Mouse (Mus musculus): Measurements from ENCODE around the gene Fbxl18. TPM values are rescaled to one million over a fixed set of nuclear protein-coding genes. Genes with fewer than 3 reads are reported as not detected.

The Fbxl18 gene
- polyA plus RNA-seq, 1 experiment, result 8.9 TPM

DNA sequence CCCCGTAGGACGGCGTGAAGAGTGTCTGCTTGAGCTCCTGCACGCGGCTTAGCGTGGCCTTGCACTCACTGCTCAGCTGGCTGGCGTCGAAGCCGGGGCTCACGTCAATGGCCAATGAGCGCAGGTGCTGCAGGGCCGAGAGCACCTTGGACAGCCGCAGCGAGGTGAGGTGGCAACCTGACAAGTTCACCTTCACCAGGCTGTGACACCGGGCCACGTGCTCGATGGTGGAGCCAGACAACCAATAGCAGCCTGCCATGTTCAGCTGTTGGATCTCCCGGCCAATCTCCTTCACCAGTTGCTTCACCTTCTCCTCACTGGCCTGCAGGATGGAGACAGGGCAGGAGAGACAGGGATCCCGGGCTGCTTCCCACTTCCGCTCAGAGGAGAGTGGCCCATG is 8.5 kb downstream of the Fbxl18 start:
- Histone ChIP-seq H3K27me3 (ENCODE audit: control insufficient read depth, insufficient read depth, low read length) (no peaks in the 10 kb centered on the region), H3K36me3 (ENCODE audit: control insufficient read depth, insufficient read depth, low read length) (peaks cover 2% of the 10 kb centered on the region; the same call in 1 of the 2 replicates), H3K27ac (ENCODE audit: control insufficient read depth, insufficient read depth, low read depth, low read length) (no peak overlapping the region), H3K4me3 (ENCODE audit: control insufficient read depth, low read depth, low read length) (no peak overlapping the region), H3K4me1 (ENCODE audit: control insufficient read depth, insufficient read depth, low read length) (no peaks in the 10 kb centered on the region; the same call in 1 of the 2 replicates)
- no peak for TF ChIP-seq POLR2A (IDR thresholded peaks at IDR 0.05; ENCODE audit: control insufficient read depth, low read depth, low read length)
- no peak for TF ChIP-seq CTCF (IDR thresholded peaks at IDR 0.05; ENCODE audit: control insufficient read depth, insufficient read depth, insufficient replicate concordance, low read depth, low read length)

DNA sequence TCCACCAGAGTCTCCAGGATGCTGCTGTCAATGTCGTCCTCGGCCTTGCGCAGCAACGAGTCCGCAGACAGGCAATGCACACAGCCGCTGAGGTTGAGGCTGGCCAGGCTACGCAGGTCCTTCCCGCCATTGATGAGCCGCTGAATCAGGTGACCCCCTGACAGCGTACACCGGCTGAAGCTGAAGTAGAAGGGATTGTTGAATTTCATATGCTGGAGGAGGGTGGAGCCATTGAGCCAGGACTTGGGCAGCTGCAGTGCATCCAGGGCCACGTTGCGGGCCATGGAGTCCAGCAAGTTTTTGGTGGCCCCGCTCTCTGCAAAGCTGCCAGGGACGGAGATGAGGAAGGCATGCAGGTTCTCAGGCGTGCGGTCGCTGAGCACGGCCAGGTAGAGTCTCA is 9.0 kb downstream of the Fbxl18 start:
- Histone ChIP-seq H3K36me3 (ENCODE audit: control insufficient read depth, insufficient read depth, low read length) (peaks cover 2% of the 10 kb centered on the region; the same call in 1 of the 2 replicates), H3K27ac (ENCODE audit: control insufficient read depth, insufficient read depth, low read depth, low read length) (no peak overlapping the region), H3K4me1 (ENCODE audit: control insufficient read depth, insufficient read depth, low read length) (no peaks in the 10 kb centered on the region; the same call in 1 of the 2 replicates), H3K27me3 (ENCODE audit: control insufficient read depth, insufficient read depth, low read length) (no peaks in the 10 kb centered on the region), H3K4me3 (ENCODE audit: control insufficient read depth, low read depth, low read length) (no peak overlapping the region)
- TF ChIP-seq POLR2A (IDR thresholded peaks at IDR 0.05; ENCODE audit: control insufficient read depth, low read depth, low read length), result no peak
- no peak for TF ChIP-seq CTCF (IDR thresholded peaks at IDR 0.05; ENCODE audit: control insufficient read depth, insufficient read depth, insufficient replicate concordance, low read depth, low read length)

DNA sequence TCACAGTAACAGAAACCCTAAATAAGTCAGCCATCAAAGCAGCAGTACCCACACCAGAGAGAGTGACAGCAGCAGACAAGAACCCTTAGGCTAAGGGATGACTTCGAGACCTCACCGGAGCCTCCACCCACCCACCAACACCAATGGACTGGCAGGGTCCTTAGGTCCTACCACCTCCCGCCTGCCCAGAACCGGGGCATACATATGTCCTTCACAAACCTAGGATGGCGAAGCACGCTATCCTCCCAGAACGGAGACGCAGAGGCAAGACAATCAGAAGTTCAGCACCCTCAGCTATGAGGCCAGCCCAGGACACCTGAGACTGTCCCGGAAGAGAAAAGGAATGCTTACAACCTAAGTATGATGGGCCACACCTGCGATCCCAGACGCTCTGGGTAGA is 12.8 kb downstream of the Fbxl18 start:
- Histone ChIP-seq H3K4me1 (ENCODE audit: control insufficient read depth, insufficient read depth, low read length) (no peaks in the 10 kb centered on the region; the same call in 1 of the 2 replicates), H3K36me3 (ENCODE audit: control insufficient read depth, insufficient read depth, low read length) (peaks cover 2% of the 10 kb centered on the region; the same call in 1 of the 2 replicates), H3K27ac (ENCODE audit: control insufficient read depth, insufficient read depth, low read depth, low read length) (no peak overlapping the region), H3K4me3 (ENCODE audit: control insufficient read depth, low read depth, low read length) (no peak overlapping the region), H3K27me3 (ENCODE audit: control insufficient read depth, insufficient read depth, low read length) (no peaks in the 10 kb centered on the region)
- TF ChIP-seq CTCF (IDR thresholded peaks at IDR 0.05; ENCODE audit: control insufficient read depth, insufficient read depth, insufficient replicate concordance, low read depth, low read length) (no peak), POLR2A (IDR thresholded peaks at IDR 0.05; ENCODE audit: control insufficient read depth, low read depth, low read length) (no peak)

DNA sequence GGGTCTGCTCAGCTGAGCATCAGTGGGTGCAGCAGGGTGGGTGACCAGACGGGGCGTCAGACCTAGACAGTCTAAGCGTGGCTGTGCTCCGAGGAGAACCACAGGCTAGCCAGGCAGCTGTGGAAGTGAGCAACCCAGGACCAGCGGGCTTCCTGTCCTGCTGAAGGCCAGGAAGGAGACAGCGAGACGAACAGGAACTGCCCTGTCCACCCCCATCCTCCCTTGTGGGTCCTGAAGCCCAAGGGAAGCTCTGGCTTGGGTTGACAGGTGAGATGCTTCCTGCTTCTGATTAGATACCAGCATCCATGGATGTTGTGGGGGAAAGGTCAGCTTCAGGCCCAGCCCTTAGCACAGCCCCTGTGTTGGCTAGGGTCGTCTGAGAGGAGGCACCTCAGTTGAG is 13.3 kb downstream of the Fbxl18 start:
- Histone ChIP-seq H3K36me3 (ENCODE audit: control insufficient read depth, insufficient read depth, low read length) (0 out of 2 replicates have a peak, but pooled peaks cover 2% of the 10 kb centered on the region), H3K4me3 (ENCODE audit: control insufficient read depth, low read depth, low read length) (no peak overlapping the region), H3K27ac (ENCODE audit: control insufficient read depth, insufficient read depth, low read depth, low read length) (no peak overlapping the region), H3K4me1 (ENCODE audit: control insufficient read depth, insufficient read depth, low read length) (no peaks in the 10 kb centered on the region; the same call in 1 of the 2 replicates), H3K27me3 (ENCODE audit: control insufficient read depth, insufficient read depth, low read length) (no peaks in the 10 kb centered on the region)
- TF ChIP-seq CTCF (IDR thresholded peaks at IDR 0.05; ENCODE audit: control insufficient read depth, insufficient read depth, insufficient replicate concordance, low read depth, low read length) (no peak), POLR2A (IDR thresholded peaks at IDR 0.05; ENCODE audit: control insufficient read depth, low read depth, low read length) (no peak)

- Histone ChIP-seq H3K36me3 (ENCODE audit: control insufficient read depth, insufficient read depth, low read length) (no peaks in the 10 kb centered on the region), H3K4me3 (ENCODE audit: control insufficient read depth, low read depth, low read length) (no peak overlapping the region), H3K4me1 (ENCODE audit: control insufficient read depth, insufficient read depth, low read length) (no peaks in the 10 kb centered on the region; the same call in 1 of the 2 replicates), H3K27me3 (ENCODE audit: control insufficient read depth, insufficient read depth, low read length) (no peaks in the 10 kb centered on the region), H3K27ac (ENCODE audit: control insufficient read depth, insufficient read depth, low read depth, low read length) (peak overlapping the region; percentile 12)
- no peak for TF ChIP-seq POLR2A (IDR thresholded peaks at IDR 0.05; ENCODE audit: control insufficient read depth, low read depth, low read length)
- no peak for TF ChIP-seq CTCF (IDR thresholded peaks at IDR 0.05; ENCODE audit: control insufficient read depth, insufficient read depth, insufficient replicate concordance, low read depth, low read length)
Measured at GRCm38 (mm10) chr5:142880806-142881516, 14.3 kb downstream of the Fbxl18 start.

- Histone ChIP-seq H3K27me3 (ENCODE audit: control insufficient read depth, insufficient read depth, low read length) (no peaks in the 10 kb centered on the region), H3K4me1 (ENCODE audit: control insufficient read depth, insufficient read depth, low read length) (no peaks in the 10 kb centered on the region; the same call in 1 of the 2 replicates), H3K4me3 (ENCODE audit: control insufficient read depth, low read depth, low read length) (no peak overlapping the region), H3K36me3 (ENCODE audit: control insufficient read depth, insufficient read depth, low read length) (no peaks in the 10 kb centered on the region; the same call in 1 of the 2 replicates), H3K27ac (ENCODE audit: control insufficient read depth, insufficient read depth, low read depth, low read length) (no peak overlapping the region)
- TF ChIP-seq POLR2A (IDR thresholded peaks at IDR 0.05; ENCODE audit: control insufficient read depth, low read depth, low read length) (no peak), CTCF (IDR thresholded peaks at IDR 0.05; ENCODE audit: control insufficient read depth, insufficient read depth, insufficient replicate concordance, low read depth, low read length) (0 out of 2 replicates have a peak, but pooled peaks have one; percentile 2)
Measured at GRCm38 (mm10) chr5:142880246-142880645, 15.0 kb downstream of the Fbxl18 start.

DNA sequence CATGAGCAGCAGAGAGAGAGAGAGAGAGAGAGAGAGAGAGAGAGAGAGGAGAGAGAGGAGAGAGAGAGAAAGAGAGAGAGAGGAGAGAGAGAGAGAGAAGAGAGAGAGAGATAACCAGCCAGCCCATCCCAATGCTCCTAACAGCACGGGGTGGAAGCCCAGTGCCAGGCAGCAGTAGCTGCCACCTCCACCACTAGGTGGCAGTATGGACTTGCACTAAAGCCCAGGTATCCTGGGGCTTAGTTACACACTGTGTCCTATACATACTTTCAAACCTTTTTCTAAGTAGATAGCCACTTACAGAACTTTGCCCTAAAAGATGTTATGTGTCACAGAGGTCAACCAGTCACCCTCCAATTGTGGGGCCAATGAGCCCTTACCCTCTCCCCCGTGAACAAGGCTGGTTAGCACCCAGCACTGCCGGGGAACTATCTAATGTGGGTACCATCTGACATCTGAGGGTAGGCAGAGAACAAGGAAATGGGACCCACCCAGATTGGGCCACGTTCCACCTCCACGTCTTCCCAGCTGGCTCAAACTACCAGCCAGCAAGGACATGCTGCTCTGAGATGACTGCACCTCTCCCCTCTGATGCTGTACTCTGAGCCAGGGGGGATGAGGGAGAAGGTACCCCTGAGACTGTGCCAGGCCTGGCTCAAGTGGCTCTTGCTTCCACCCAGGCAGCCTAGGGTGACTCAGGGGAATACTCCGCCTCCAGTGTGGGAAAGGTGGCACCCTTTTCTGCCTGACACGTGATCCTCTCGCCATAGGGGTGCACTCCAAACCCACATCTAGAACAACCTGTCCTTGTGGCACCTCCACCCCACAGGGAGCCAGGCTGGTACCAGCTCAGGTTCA is 15.7 kb downstream of the Fbxl18 start:
- no peaks in the 10 kb centered on the region; the same call in 1 of the 2 replicates for H3K36me3 ChIP-seq (ENCODE audit: control insufficient read depth, insufficient read depth, low read length)
- no peaks in the 10 kb centered on the region; the same call in 1 of the 2 replicates for H3K4me1 ChIP-seq (ENCODE audit: control insufficient read depth, insufficient read depth, low read length)
- H3K27me3 ChIP-seq (ENCODE audit: control insufficient read depth, insufficient read depth, low read length), result no peaks in the 10 kb centered on the region
- H3K4me3 ChIP-seq (ENCODE audit: control insufficient read depth, low read depth, low read length), result no peak overlapping the region
- TF ChIP-seq CTCF (IDR thresholded peaks at IDR 0.05; ENCODE audit: control insufficient read depth, insufficient read depth, insufficient replicate concordance, low read depth, low read length), result peak; percentile 89; the same call in 1 of the 2 replicates
- TF ChIP-seq POLR2A (IDR thresholded peaks at IDR 0.05; ENCODE audit: control insufficient read depth, low read depth, low read length), result no peak
- no peak overlapping the region for H3K27ac ChIP-seq (ENCODE audit: control insufficient read depth, insufficient read depth, low read depth, low read length)
